Mouse (Mus musculus): ENCODE data around the gene Bves. TPM values are rescaled to one million over a fixed set of nuclear protein-coding genes. Genes with fewer than 3 reads are reported as not detected.

Bves gene
- polyA plus RNA-seq, 1 experiment = 35.4 TPM

GRCm38 (mm10) chr10:45356091-45356490 is 20.5 kb downstream of the Bves start:
- no peaks in the 10 kb centered on the region for H3K79me2 ChIP-seq (ENCODE audit: control insufficient read depth, insufficient read depth)
- no peak overlapping the region for H3K4me3 ChIP-seq (ENCODE audit: insufficient read depth, poor library complexity, severe bottlenecking)
- no peak overlapping the region for H3ac ChIP-seq (ENCODE audit: control insufficient read depth, insufficient read length, low read depth)
- peaks cover 78% of the 10 kb centered on the region for H3K36me3 ChIP-seq (ENCODE audit: control insufficient read depth, insufficient read depth)
- H3K27me3 ChIP-seq (ENCODE audit: control insufficient read depth, insufficient read depth, insufficient read length) = no peaks in the 10 kb centered on the region
- H3K79me3 ChIP-seq (ENCODE audit: low read depth) = no peaks in the 10 kb centered on the region
- TF ChIP-seq MAX (IDR thresholded peaks at IDR 0.05) (no peak), CTCF (IDR thresholded peaks at IDR 0.05; ENCODE audit: control insufficient read depth, insufficient read depth, insufficient read length) (no peak), MYOD1 (IDR thresholded peaks at IDR 0.05; ENCODE audit: control insufficient read depth, insufficient read length, low read depth) (no peak), FOSL1 (IDR thresholded peaks at IDR 0.05; ENCODE audit: insufficient read depth, low read length, poor library complexity, severe bottlenecking) (no peak), USF1 (IDR thresholded peaks at IDR 0.05; ENCODE audit: low read depth) (no peak), MYOG (IDR thresholded peaks at IDR 0.05; ENCODE audit: control insufficient read depth, extremely low read depth, insufficient read length) (no peak), CEBPB (IDR thresholded peaks at IDR 0.05; ENCODE audit: low read depth) (no peak)

DNA sequence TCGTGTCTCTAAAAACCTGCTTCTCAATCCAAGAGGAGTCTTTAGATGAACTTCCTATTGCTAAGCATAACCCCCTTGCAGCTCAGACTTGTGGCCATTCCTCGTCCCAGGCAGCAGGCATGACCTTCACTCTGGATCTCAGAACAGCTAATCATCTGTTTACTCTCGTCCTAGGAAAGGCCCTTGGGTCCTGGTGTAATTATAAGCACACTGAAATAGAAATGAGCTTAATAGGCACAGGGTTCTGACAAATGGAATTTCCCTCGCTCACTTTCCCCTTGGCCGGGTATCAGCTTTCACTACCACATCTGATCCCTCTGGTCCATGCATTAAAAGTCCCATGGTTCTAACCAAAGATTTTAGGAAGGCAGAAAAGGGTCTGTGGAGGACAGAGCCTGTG is 27.8 kb downstream of the Bves start:
- Histone ChIP-seq H3K27me3 (ENCODE audit: control insufficient read depth, insufficient read depth, insufficient read length) (no peaks in the 10 kb centered on the region), H3K4me3 (ENCODE audit: insufficient read depth, poor library complexity, severe bottlenecking) (no peak overlapping the region), H3K36me3 (ENCODE audit: control insufficient read depth, insufficient read depth) (peaks cover 77% of the 10 kb centered on the region), H3K79me2 (ENCODE audit: control insufficient read depth, insufficient read depth) (no peaks in the 10 kb centered on the region), H3K79me3 (ENCODE audit: low read depth) (peaks cover 2% of the 10 kb centered on the region), H3ac (ENCODE audit: control insufficient read depth, insufficient read length, low read depth) (no peak overlapping the region)
- TF ChIP-seq FOSL1 (IDR thresholded peaks at IDR 0.05; ENCODE audit: insufficient read depth, low read length, poor library complexity, severe bottlenecking) (no peak), MYOG (IDR thresholded peaks at IDR 0.05; ENCODE audit: control insufficient read depth, extremely low read depth, insufficient read length) (no peak), MYOD1 (IDR thresholded peaks at IDR 0.05; ENCODE audit: control insufficient read depth, insufficient read length, low read depth) (no peak), MAX (IDR thresholded peaks at IDR 0.05) (no peak), CEBPB (IDR thresholded peaks at IDR 0.05; ENCODE audit: low read depth) (no peak), USF1 (IDR thresholded peaks at IDR 0.05; ENCODE audit: low read depth) (no peak), CTCF (IDR thresholded peaks at IDR 0.05; ENCODE audit: control insufficient read depth, insufficient read depth, insufficient read length) (no peak)

GRCm38 (mm10) chr10:45366987-45367705 is 31.6 kb downstream of the Bves start:
- peaks cover 2% of the 10 kb centered on the region for H3K79me3 ChIP-seq (ENCODE audit: low read depth)
- no peak overlapping the region for H3ac ChIP-seq (ENCODE audit: control insufficient read depth, insufficient read length, low read depth)
- no peak overlapping the region for H3K4me3 ChIP-seq (ENCODE audit: insufficient read depth, poor library complexity, severe bottlenecking)
- peaks cover 77% of the 10 kb centered on the region for H3K36me3 ChIP-seq (ENCODE audit: control insufficient read depth, insufficient read depth)
- no peak for TF ChIP-seq MYOG (IDR thresholded peaks at IDR 0.05; ENCODE audit: control insufficient read depth, extremely low read depth, insufficient read length)
- no peak for TF ChIP-seq USF1 (IDR thresholded peaks at IDR 0.05; ENCODE audit: low read depth)
- TF ChIP-seq MAX (IDR thresholded peaks at IDR 0.05) = no peak
- no peak for TF ChIP-seq FOSL1 (IDR thresholded peaks at IDR 0.05; ENCODE audit: insufficient read depth, low read length, poor library complexity, severe bottlenecking)
- TF ChIP-seq CEBPB (IDR thresholded peaks at IDR 0.05; ENCODE audit: low read depth) = no peak
- no peak for TF ChIP-seq MYOD1 (IDR thresholded peaks at IDR 0.05; ENCODE audit: control insufficient read depth, insufficient read length, low read depth)
- no peak for TF ChIP-seq CTCF (IDR thresholded peaks at IDR 0.05; ENCODE audit: control insufficient read depth, insufficient read depth, insufficient read length)
- H3K79me2 ChIP-seq (ENCODE audit: control insufficient read depth, insufficient read depth) = no peaks in the 10 kb centered on the region
- no peaks in the 10 kb centered on the region for H3K27me3 ChIP-seq (ENCODE audit: control insufficient read depth, insufficient read depth, insufficient read length)

GRCm38 (mm10) chr10:45369639-45370038 is 34.1 kb downstream of the Bves start:
- peaks cover 62% of the 10 kb centered on the region for H3K36me3 ChIP-seq (ENCODE audit: control insufficient read depth, insufficient read depth)
- TF ChIP-seq CTCF (IDR thresholded peaks at IDR 0.05; ENCODE audit: control insufficient read depth, insufficient read depth, insufficient read length) (no peak), MYOD1 (IDR thresholded peaks at IDR 0.05; ENCODE audit: control insufficient read depth, insufficient read length, low read depth) (no peak), FOSL1 (IDR thresholded peaks at IDR 0.05; ENCODE audit: insufficient read depth, low read length, poor library complexity, severe bottlenecking) (no peak), USF1 (IDR thresholded peaks at IDR 0.05; ENCODE audit: low read depth) (no peak), CEBPB (IDR thresholded peaks at IDR 0.05; ENCODE audit: low read depth) (no peak), MAX (IDR thresholded peaks at IDR 0.05) (no peak), MYOG (IDR thresholded peaks at IDR 0.05; ENCODE audit: control insufficient read depth, extremely low read depth, insufficient read length) (no peak)
- H3K79me3 ChIP-seq (ENCODE audit: low read depth) = no peaks in the 10 kb centered on the region
- H3K79me2 ChIP-seq (ENCODE audit: control insufficient read depth, insufficient read depth) = no peaks in the 10 kb centered on the region
- no peak overlapping the region for H3ac ChIP-seq (ENCODE audit: control insufficient read depth, insufficient read length, low read depth)
- H3K27me3 ChIP-seq (ENCODE audit: control insufficient read depth, insufficient read depth, insufficient read length) = no peaks in the 10 kb centered on the region
- no peak overlapping the region for H3K4me3 ChIP-seq (ENCODE audit: insufficient read depth, poor library complexity, severe bottlenecking)

DNA sequence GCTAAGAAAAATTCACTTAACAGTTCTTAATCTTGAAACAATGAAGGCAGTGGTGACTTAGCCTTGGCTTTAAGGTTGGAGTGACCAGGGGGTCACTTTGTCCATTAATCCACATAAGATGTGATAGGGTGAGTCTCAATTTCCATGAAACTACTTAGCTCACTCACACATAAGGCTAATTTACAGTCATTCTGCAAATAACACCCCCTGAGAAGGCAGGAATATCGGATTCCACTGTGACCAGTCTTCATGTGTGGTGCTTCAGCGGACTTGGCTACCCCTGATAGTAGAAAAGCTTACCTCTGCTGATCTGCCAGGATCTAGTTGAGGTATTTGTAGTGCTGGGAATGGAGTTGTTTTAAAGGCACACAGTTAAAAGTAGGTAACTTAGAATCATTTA is 35.0 kb downstream of the Bves start:
- TF ChIP-seq CEBPB (IDR thresholded peaks at IDR 0.05; ENCODE audit: low read depth) = no peak

More for the DNA sequence above, 35.0 kb downstream of the Bves start:
- Histone ChIP-seq H3K4me3 (ENCODE audit: insufficient read depth, poor library complexity, severe bottlenecking) (no peak overlapping the region), H3K27me3 (ENCODE audit: control insufficient read depth, insufficient read depth, insufficient read length) (no peaks in the 10 kb centered on the region), H3ac (ENCODE audit: control insufficient read depth, insufficient read length, low read depth) (no peak overlapping the region), H3K79me2 (ENCODE audit: control insufficient read depth, insufficient read depth) (no peaks in the 10 kb centered on the region), H3K79me3 (ENCODE audit: low read depth) (no peaks in the 10 kb centered on the region), H3K36me3 (ENCODE audit: control insufficient read depth, insufficient read depth) (peaks cover 58% of the 10 kb centered on the region)
